Mouse (Mus musculus): ENCODE measurements around the gene Olfr135.

Gene Olfr135

GRCm38 (mm10) chr17:38204035-38204434 is at the start of gene Olfr135:
TSS of gene Olfr135 (plus strand) at chr17:38204335.
- DNase-seq (ENCODE audit: low read depth, low spot score) = no peak

GRCm38 (mm10) chr17:38171088-38171487 is 33.0 kb upstream of the Olfr135 start, which contains the start of gene Olfr134:
TSS of gene Olfr134 (plus strand) at chr17:38171388.
- no peak for DNase-seq (ENCODE audit: low read depth, low spot score)
